In genomic region chr5:122621376-122621886, GRCm38 (mm10) we compare ENCODE assay signal across 9 mouse cellular contexts. TPM values are rescaled to one million over a fixed set of nuclear protein-coding genes. Genes with fewer than 3 reads are reported as not detected.
DNase-seq lines count a peak whose midpoint lies in the region; ATAC-seq and TF ChIP-seq lines count a peak whose summit lies in the region.
"Had no signal": no experiment of that assay in that cellular context is flagged by ENCODE, and none has a peak within 500 bp of the region (broad histone marks: within the 10 kb centered on the region; RNA-seq: fewer than 3 reads in every experiment).

No protein-coding gene starts in this region.

- no peak overlapping the region for H3K27ac ChIP-seq in midbrain, embryonic 14.5 days (replicated peaks; ENCODE audit: low read depth, low read length)
- no peak overlapping the region for H3K27ac ChIP-seq in midbrain, embryonic 13.5 days
- peak overlapping the region; percentile 86 for H3K27ac ChIP-seq in embryonic fibroblast, embryonic 13.5 days (ENCODE audit: insufficient read depth, low read length)
- H3K27ac ChIP-seq in limb, embryonic 12.5 days = peak overlapping the region; percentile 86
- H3K27ac ChIP-seq: macrophage had no signal

- peak; percentile 25 for DNase-seq in midbrain, embryonic 14.5 days
- peak; percentile 74 to 80 for DNase-seq in heart, postnatal 14 days
- DNase-seq in ovary, postnatal 14 days (ENCODE audit: low spot score) = peak; percentile 43
- no peak for DNase-seq in frontal cortex, postnatal 14 days (ENCODE audit: low spot score in 2 of 2)
- DNase-seq in thymus, postnatal 10 days (ENCODE audit: low spot score in 2 of 2) = no peak

- no peak overlapping the region for H3K4me3 ChIP-seq in midbrain, embryonic 14.5 days (replicated peaks; ENCODE audit: low read depth, low read length)
- no peak overlapping the region for H3K4me3 ChIP-seq in midbrain, embryonic 13.5 days (replicated peaks)
- no peak overlapping the region for H3K4me3 ChIP-seq in embryonic fibroblast, embryonic 13.5 days (ENCODE audit: insufficient read depth, low read length)
- H3K4me3 ChIP-seq in limb, embryonic 12.5 days (replicated peaks) = no peak overlapping the region

- intact Hi-C loops in heart, postnatal 14 days (cut with DNase I) = loop anchor here (2.0 to 10.0 kb wide), 3 partner anchors 97 to 147 kb away; no protein-coding TSS in a partner anchor

- ATAC-seq in midbrain, embryonic 14.5 days (ENCODE audit: low FRiP score, low TSS enrichment) = no peak
- ATAC-seq in midbrain, embryonic 13.5 days = no peak
- ATAC-seq in limb, embryonic 12.5 days (ENCODE audit: insufficient number of reproducible peaks, insufficient read depth, low FRiP score, low TSS enrichment, low read depth) = peak; percentile 70

- 0 out of 2 replicates have a peak overlapping the region, but pooled peaks have one; percentile 13 for H3K9ac ChIP-seq in midbrain, embryonic 14.5 days (replicated peaks; ENCODE audit: low read length)
- no peak overlapping the region for H3K9ac ChIP-seq in midbrain, embryonic 13.5 days (replicated peaks)
- no peak overlapping the region; the same call in 1 of the 2 replicates for H3K9ac ChIP-seq in limb, embryonic 12.5 days (replicated peaks)

- no peaks in the 10 kb centered on the region for H3K36me3 ChIP-seq in midbrain, embryonic 14.5 days (ENCODE audit: control insufficient read depth, insufficient read depth, low read length)
- no peaks in the 10 kb centered on the region for H3K36me3 ChIP-seq in midbrain, embryonic 13.5 days
- no peaks in the 10 kb centered on the region for H3K36me3 ChIP-seq in limb, embryonic 12.5 days

- TF ChIP-seq POLR2A in embryonic fibroblast, embryonic 13.5 days (IDR thresholded peaks at IDR 0.05; ENCODE audit: low read depth, low read length) = no peak

- H3K9me3 ChIP-seq in midbrain, embryonic 14.5 days (ENCODE audit: control insufficient read depth, low read length) = no peaks in the 10 kb centered on the region
- no peaks in the 10 kb centered on the region for H3K9me3 ChIP-seq in midbrain, embryonic 13.5 days
- H3K9me3 ChIP-seq in limb, embryonic 12.5 days = no peaks in the 10 kb centered on the region

- H3K4me2 ChIP-seq in midbrain, embryonic 14.5 days (ENCODE audit: low read length) = no peak overlapping the region
- H3K4me2 ChIP-seq in midbrain, embryonic 13.5 days (replicated peaks) = no peak overlapping the region
- H3K4me2 ChIP-seq in limb, embryonic 12.5 days = no peak overlapping the region

- 30% methylated on average over 7 of the region's 7 CpGs for WGBS in midbrain, embryonic 14.5 days
- 36% methylated on average over 7 of the region's 7 CpGs for WGBS in midbrain, embryonic 13.5 days
- WGBS in limb, embryonic 12.5 days = 11% methylated on average over 7 of the region's 7 CpGs

- H3K4me1 ChIP-seq in midbrain, embryonic 14.5 days (ENCODE audit: control insufficient read depth, insufficient read depth, low read length) = 0 out of 2 replicates have a peak, but pooled peaks cover 4% of the 10 kb centered on the region
- H3K4me1 ChIP-seq in midbrain, embryonic 13.5 days (replicated peaks) = peaks cover 5% of the 10 kb centered on the region; the same call in 1 of the 2 replicates
- H3K4me1 ChIP-seq in embryonic fibroblast, embryonic 13.5 days (ENCODE audit: control insufficient read depth, insufficient read depth, low read length) = peaks cover 3% of the 10 kb centered on the region; the same call in 1 of the 2 replicates
- peaks cover 15% of the 10 kb centered on the region for H3K4me1 ChIP-seq in limb, embryonic 12.5 days (replicated peaks)

- no peaks in the 10 kb centered on the region for H3K27me3 ChIP-seq in midbrain, embryonic 14.5 days (ENCODE audit: control insufficient read depth, insufficient read depth, low read length)
- H3K27me3 ChIP-seq in midbrain, embryonic 13.5 days = no peaks in the 10 kb centered on the region
- H3K27me3 ChIP-seq in limb, embryonic 12.5 days = no peaks in the 10 kb centered on the region

- TF ChIP-seq CTCF in embryonic fibroblast, embryonic 13.5 days (IDR thresholded peaks at IDR 0.05; ENCODE audit: borderline replicate concordance, insufficient read depth, low read length) = no peak

RNA-seq across cellular contexts. Expression of gene Ift81, which starts 7.1 kb away (rescaled TPM):
- 56.2 and 64.4 TPM in 2 replicates for polyA plus RNA-seq in midbrain, embryonic 14.5 days (2014; fragmentation: Nextera tagmentation; extraction: Ambion mirVana)
- 76.2 and 84.5 TPM in 2 replicates for polyA plus RNA-seq in midbrain, embryonic 13.5 days (2015; fragmentation: Nextera tagmentation; extraction: Ambion mirVana)
- polyA plus RNA-seq in embryonic fibroblast, embryonic 13.5 days (2011; ENCODE audit: insufficient read length, low read depth, missing spikeins) = 27.9 and 49.1 TPM in 2 replicates
- total RNA-seq in heart, postnatal 14 days (2021) = 10 to 100 TPM; 49.4 to 58.5 TPM
- polyA plus RNA-seq in limb, embryonic 12.5 days (2016; fragmentation: Nextera tagmentation; extraction: Ambion mirVana) = 41.8 and 48.6 TPM in 2 replicates

RNA-seq across cellular contexts. Expression of gene P2rx7, which starts 22.3 kb away (rescaled TPM):
- polyA plus RNA-seq in midbrain, embryonic 14.5 days (2014; fragmentation: Nextera tagmentation; extraction: Ambion mirVana) = 3.2 and 3.9 TPM in 2 replicates
- polyA plus RNA-seq in midbrain, embryonic 13.5 days (2015; fragmentation: Nextera tagmentation; extraction: Ambion mirVana) = 2.3 and 2.7 TPM in 2 replicates
- 1.2 and 1.4 TPM in 2 replicates for polyA plus RNA-seq in embryonic fibroblast, embryonic 13.5 days (2011; ENCODE audit: insufficient read length, low read depth, missing spikeins)
- total RNA-seq in heart, postnatal 14 days (2021) = 1 to 10 TPM; 4.0 to 4.3 TPM
- polyA plus RNA-seq in limb, embryonic 12.5 days (2016; fragmentation: Nextera tagmentation; extraction: Ambion mirVana) = 0.31 and 0.38 TPM in 2 replicates

Comparison
In these comparisons a context has a peak if more than half of its experiments do, and no peak if none do; other contexts are left out.
1. DNase-seq: peak in midbrain, embryonic 14.5 days (single experiment), heart, postnatal 14 days (2 of 2) and ovary, postnatal 14 days (single experiment); none in frontal cortex, postnatal 14 days (0 of 2) and thymus, postnatal 10 days (0 of 2).
2. H3K27ac ChIP-seq: peak in embryonic fibroblast, embryonic 13.5 days (single experiment) and limb, embryonic 12.5 days (single experiment); none in midbrain, embryonic 14.5 days (single experiment) and midbrain, embryonic 13.5 days (single experiment).